Mouse (Mus musculus): Measurements from ENCODE around the gene Kcnc2. TPM values are rescaled to one million over a fixed set of nuclear protein-coding genes. Genes with fewer than 3 reads are reported as not detected.

Kcnc2 gene
- total RNA-seq, 1 experiment from 2014 or later: not detected

Other genes with a start within 250 kb of the Kcnc2 start
- gene Glipr1l1, start 210.9 kb upstream of the Kcnc2 start, total RNA-seq (2017): not detected in 3 replicates
- not detected in 3 replicates for gene Glipr1l2, start 187.8 kb upstream of the Kcnc2 start, total RNA-seq (2017)
- gene Glipr1l3, start 110.8 kb upstream of the Kcnc2 start, total RNA-seq (2017): not detected in 3 replicates
- not detected in 3 replicates for gene Caps2, start 107.5 kb upstream of the Kcnc2 start, total RNA-seq (2017)